Mouse (Mus musculus) kidney, postnatal 25 days (tissue): ENCODE data around the gene Egln2.

Experiments used
- DNase-seq, 2 experiments: peaks; one replicate each; pipeline ENCODE4 v3.0.0; 2021; ENCODE audit warnings: mixed read lengths in 2 of 2

Egln2 gene

DNA sequence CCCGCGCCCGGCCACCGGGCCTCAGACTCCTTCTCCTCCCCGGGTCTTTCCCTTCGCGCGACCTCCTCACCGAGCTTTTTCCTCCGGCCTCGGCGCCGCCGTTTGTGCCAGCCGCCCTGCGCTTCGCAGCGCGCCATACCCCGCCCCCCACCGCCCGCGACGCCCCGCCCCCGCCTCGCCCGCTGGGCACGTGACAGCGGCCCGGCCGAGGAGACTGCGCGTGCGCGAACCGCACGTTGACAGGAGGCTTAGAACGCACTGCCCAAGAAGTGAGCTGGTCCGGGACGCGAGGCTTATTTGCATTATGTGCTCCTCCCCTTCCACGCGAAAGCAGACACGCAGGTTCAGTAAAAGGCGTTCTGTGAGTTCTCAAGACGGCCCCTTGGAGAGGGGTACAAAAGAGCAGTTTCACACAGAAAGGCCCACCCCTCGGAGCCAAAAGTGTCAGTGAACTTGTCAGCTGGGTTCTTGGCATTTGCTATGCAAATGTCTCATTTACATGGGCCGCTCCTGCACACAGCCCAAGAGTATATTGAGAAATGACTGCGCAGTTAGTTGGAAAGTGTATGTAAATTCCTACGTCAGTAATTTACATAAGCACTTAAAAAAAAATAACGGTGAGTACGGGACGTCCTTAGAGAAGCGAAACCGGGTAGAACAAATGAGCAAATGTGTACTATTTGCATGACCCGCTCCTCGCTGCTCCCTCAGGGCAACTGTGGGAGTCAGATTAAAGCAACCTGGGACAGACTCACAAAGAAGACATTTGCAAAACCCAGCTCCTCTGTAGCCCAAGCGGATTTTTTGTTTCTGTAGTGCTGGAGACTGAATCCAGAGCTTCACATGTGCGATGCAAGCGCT lies at the start of gene Egln2:
Gene Egln2 (minus strand): TSS at position 189 of the 861 bp plus-strand sequence.
- peak; percentile 97 to 98 for DNase-seq

DNA sequence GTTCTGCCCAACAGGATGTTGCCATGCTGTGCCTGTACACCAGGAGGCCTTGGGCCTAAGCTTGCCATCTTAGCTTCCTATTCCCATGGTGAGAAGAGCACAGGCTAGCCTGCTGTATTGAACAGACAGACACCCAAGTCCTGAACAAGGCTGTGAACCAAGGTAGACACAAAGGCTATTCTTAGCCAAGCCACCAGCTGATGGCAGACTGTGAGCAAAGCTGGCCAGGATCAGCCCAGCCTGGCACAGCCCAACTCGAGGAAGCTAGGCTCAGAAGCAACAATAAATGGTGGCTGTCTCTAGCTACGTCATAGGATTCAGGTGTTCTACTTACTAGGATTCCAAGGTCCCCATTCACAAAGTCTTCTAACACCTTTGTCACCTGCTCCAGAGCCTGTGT lies 46.0 kb upstream of the Egln2 start:
- DNase-seq, result no peak

DNA sequence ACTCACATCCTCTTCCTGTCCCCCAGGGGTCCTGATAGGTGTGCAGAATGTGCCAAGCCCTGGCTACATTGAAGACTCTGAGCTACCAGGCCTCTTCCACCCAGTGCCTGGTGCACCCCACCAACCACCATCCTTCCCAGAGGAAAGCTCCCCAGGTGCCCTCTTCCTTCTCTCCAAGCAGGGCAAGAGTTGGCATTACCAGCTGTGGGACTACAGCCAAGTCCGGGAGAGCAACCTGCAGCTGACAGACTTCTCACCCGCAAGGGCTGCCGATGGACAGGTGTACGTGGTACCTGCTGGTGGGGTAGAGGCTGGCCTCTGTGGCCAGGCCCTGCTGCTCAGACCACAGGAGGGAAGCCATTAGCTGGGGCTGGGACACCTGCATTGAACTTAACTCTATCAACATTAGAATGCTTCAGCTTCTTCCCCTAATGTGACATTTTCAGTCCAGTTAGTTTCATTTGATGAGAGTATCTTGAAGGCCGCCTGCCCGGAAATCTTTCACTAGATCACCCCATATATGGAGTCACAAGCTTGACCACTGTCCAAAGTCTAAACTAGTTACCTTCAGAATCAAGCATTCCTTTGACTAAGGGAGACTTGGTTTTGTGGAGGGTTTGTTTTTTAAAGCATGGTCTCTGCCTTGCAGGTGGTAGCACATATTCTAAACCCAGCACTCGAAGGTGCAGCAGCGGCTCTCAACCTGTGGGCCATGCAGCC lies 37.3 kb upstream of the Egln2 start:
- DNase-seq, result peak; percentile 51 to 69

DNA sequence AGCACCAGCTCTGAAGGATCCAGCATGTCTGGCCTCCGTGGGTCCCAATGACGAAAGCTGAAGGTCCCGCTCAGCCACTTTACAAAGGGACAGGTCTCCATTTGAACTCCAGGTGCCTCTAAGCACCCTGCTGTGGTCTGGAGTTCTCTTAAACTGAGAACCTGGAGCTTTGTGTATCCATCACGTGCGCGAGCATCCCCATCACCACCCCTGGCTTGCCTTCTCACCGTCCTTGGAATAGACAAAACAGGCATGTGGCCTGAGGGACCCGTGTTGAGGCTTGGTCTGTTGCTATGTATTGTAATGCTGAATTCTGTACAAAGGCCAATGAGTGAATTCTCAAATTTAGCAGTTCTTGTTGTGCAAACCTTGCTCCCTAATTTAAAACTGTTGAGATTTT lies 32.2 kb upstream of the Egln2 start:
- no peak for DNase-seq

DNA sequence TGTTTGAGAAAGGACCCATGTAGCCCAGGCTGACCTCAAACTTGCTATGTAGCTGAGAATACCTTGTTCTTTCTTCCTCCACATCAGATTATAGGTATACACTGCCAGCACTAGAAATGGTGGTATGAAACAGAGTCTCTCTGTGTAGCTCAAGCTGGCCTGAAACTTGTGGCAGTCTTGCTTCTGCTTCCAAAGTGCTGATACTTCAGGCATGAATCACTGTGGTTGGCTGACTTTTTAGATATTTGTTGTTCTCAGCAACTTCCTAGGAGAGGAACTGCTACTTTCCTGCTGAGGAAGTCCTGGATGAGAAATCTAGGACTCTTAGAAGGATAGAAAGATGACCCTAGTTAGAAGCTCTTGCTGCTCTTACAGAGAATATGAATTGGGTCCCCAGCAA lies 31.8 kb upstream of the Egln2 start:
- no peak for DNase-seq

DNA sequence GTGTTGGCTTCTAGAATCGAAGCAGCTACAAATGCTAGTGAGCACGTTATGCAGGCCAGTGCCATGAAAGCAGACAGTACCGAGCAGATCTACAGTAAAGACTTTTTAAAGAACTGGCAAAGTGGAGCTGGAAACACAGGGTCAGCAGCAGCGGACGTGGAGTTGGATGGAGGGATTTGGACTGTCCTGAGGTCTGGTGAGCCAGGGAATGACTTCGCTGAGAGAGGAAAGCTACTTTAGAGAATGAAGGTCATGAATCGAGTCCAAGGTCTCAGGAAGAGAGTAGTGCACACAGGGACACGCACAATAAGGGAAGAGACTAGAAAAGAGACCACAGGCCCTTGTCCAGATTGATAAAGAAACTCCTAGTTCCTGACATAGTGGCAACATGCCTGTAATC lies 31.0 kb upstream of the Egln2 start:
- DNase-seq, result no peak

DNA sequence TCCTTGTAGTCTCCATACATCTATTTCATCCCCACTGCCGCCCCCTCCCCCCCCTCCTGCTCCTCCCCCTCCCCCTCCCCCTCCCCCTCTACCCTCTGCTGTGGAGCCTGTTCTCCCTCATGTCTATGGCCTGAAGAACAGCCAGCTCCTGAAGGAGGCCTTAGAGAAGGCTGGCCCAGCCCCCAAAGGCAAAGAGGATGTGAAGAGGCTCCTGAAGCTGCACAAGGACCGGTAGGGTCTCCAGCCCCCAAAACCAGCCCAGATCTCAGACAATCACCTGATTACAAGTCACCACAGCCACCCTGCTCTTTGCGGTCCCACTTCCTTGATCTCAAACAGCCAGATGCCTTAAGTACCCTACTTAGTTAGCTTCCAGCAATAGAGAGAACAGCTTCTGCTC lies 30.5 kb upstream of the Egln2 start:
- DNase-seq, result no peak

DNA sequence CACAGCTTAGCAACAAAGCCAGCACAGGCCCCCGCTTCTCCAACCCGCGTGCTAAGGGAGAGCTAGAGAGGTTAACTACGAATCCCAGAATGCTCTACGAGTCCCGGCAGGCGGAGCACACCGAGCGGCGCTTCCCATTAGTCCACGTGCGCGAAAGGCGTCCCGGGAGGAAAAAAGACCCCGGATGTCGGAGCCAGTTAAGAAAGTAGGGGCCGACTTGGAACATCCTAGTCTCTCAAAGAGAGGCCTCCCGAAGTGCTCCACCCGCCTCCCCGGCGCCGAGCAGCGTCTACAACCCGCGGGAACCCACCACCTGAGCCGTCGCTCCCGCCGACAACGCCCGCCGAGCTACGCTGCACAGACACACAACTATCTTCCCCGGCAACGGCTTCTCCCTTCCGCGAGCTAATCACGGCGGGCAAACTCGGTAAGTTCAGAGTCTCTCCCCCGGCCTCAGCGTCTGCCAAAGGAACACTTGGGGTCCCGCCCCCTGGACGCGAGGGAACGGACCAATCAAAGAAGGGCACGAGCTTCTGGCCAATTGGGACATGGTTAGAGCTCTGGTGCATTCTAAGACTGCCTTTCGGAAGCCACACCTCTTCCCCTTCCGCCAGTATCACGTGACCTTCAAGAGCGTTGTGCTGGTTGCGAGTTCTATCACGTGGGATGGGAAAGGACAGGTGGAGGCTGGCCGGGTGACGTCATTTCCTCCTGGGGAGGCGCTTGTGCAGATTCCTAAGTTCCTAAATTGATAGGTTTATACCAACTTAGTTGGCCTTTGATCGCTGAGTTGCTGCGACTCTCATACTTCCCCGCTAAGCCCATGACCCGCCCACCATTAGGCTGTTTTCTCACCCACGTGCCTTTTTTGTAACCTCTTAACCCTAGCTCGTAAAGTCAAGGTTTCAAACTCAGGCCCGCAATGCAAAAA lies 29.3 kb upstream of the Egln2 start, which contains the start of the genes BC024978 and Snrpa:
Gene BC024978 (plus strand): TSS at position 101 of the 931 bp plus-strand sequence.
Gene Snrpa (minus strand): TSS at position 591 of the 931 bp plus-strand sequence.
- peak; percentile 99 to 100 for DNase-seq

DNA sequence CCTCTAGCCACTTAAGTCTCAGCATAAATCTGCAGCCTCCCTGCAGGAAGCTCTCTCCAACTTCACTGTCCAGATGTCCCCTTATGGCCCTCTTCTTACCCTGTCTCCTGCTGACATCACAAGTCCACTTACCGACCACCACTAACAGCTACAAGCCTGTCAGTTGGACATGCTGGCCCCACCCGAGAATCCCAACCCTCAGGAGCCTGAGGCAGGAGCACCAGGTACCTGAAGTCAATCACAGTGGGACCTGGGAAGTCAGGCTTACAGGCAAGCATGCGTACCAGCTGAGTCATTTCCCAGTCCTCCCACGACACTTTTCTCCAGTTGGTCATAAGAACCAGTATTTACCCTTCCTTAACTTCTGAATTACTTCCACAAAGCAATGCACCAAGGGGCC lies 27.1 kb upstream of the Egln2 start:
- DNase-seq, result no peak

DNA sequence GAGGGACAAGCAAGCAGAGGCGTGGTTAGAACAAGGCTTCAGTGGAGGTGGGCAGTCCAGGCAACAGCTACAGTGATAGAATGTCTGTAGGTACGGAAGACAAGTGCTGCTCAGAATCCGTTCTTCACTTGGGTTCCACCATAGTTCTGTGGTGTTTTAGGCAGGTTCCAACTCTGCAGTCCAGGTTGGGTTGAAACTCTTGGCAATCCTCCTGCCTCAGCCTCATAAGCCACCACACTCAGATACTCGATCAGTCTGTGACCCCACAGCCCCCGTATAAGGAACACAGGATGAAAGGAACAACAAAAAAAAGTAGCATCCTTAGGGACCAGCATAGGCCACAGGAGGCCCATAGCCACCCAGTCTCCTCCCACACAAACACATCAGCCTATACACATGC lies 25.8 kb upstream of the Egln2 start:
- DNase-seq, result no peak

DNA sequence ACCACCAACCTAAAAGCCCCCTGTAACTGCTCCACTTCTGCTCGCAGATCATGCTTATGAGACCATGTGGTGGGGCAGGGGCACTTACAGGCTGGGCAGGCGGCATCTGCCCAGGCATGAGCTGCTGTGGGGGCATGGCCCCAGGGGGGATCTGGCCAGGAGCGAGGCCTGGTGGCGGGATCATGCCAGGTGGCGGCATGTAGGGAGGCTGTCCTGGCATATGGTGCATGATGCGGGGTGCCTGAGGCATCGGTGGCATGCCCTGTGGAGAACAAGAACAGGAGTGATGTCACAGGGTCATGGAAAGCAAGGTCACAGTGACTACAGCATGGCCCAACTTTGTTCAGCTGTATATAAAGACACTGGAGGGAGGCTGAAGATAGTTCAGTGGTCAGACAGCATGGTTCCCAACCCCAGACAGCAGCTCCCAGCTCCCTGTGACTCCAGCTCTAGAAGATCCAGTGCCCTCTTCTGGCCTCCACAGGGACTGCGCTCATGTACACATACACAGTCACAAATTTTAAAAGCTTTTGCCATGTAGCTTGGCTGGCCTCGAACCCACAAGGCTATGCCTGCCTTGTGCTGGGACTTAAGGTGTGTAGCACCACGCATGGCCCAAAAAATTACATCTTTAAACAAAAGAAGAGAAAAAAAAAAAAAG lies 22.8 kb upstream of the Egln2 start:
- DNase-seq, result peak in 1 of 2 experiments; percentile 25

DNA sequence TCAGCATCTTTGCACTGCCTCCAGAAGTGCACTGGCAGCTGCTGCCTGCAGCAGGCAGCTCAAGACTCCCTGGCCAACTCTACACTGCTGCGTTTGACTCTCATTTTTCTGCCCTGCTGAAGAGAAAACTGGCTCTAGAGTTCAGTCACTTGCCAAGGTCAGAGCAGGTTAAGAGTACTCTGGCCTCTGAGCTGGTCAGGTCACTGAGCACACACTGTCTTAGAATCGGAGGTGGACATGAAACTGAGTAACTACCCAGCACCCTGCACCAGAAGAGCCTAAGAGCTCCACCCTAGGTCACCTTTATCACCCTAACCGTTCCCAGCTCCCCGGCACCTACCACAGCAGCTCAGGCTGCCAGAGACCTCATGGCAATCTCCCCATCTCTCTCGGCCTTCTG lies 19.4 kb upstream of the Egln2 start:
- DNase-seq, result peak in 1 of 2 experiments; percentile 49

DNA sequence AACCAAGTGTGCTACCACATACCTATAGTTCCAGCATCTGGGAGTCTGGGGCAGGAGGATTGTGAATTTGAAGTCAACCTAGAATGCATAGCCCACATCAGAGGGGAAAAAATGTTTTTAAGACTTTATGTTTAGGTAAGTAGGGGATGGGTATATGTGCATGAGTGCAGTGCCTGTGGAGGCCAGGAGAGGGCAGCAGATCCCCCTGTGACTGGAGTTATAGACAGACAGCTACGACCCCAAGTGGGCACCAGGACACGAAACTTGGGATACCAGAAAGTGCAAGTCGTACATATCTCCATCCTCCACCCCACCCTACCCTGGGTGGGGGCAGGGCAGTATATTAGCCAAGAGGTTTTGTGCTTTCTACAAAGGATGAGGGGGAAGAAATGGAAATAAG lies 18.4 kb upstream of the Egln2 start:
- peak; percentile 44 to 47 for DNase-seq

DNA sequence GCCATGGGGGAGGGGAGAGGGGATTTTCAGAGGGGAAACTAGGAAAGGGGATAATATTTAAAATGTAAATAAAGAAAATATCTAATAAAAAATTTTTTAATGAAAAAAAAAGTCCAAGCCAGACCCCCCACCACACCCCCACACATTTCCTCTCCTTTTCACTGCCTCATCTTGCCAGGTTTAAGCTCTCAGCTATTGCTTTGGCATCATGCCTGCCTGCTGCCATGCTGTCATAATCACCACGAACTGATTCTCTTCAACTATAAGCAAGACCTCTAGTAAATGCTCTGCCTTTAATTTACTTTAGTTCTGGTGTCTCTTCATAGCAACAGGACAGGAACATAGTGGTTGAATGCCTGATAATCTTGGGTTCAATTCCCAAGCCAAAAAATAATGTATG lies 15.9 kb upstream of the Egln2 start:
- DNase-seq, result no peak

DNA sequence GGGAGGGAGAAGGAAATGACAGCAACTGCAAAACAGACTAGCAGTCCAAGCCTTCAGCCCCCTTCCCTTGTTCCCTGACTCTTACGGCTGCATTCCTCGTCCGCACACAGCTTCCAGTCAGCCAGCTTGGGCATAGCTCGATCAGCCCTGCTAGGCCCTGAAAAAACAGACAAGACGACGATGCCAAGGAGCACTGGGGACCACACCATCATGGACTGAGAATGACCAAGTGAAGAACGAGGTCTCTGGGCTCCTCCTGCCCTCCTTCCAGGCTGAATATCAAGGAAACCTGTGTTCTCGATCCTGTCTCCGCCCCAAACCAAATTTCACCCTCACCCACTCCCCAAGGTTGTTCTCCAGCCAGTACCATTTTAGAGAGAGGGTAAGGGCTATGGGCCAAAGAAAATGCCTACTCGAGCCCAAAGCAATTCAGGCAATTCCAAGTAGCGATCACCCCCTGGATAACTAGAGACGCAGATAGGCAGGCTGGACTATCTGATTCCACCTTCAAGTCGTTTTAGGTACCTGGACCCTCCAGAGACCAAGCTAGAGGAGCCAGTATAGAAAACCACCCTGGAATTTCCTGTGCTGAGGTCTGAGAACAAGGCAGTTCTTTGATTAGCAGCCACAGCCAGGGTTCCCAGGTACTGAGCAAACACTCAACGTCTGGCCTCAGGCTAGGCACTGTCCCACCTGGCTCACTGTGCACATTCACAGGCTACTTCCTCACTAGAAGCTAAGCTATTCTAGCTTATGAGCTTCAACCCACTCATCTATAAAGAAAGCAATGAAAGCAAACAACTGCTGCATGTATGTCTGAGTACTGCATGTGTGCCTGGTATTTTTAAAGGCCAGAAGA lies 14.5 kb upstream of the Egln2 start, which contains the start of the genes Gm21983 and Mia:
Gene Gm21983 (minus strand): TSS at position 250 of the 859 bp plus-strand sequence.
Gene Mia (minus strand): TSS at position 321 of the 859 bp plus-strand sequence.
- no peak for DNase-seq

DNA sequence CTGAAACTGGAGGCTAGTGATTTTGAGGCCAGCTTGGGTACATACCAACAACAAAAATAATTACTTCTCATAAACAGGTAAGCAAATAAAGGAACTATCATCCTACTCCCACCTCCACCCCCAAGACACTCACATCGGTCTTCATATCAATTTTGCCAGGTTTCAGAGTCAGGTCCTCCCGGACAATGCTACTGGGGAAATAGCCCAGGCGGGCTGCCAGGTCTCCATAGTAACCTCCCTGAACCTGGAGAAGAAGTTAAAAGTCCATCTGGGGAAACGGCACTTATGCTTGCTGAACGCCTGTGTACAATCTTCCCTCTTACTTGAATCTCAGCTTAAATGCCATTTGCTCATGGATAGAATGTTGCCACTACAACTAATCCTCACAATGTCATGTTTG lies 13.4 kb upstream of the Egln2 start:
- peak; percentile 93 for DNase-seq

DNA sequence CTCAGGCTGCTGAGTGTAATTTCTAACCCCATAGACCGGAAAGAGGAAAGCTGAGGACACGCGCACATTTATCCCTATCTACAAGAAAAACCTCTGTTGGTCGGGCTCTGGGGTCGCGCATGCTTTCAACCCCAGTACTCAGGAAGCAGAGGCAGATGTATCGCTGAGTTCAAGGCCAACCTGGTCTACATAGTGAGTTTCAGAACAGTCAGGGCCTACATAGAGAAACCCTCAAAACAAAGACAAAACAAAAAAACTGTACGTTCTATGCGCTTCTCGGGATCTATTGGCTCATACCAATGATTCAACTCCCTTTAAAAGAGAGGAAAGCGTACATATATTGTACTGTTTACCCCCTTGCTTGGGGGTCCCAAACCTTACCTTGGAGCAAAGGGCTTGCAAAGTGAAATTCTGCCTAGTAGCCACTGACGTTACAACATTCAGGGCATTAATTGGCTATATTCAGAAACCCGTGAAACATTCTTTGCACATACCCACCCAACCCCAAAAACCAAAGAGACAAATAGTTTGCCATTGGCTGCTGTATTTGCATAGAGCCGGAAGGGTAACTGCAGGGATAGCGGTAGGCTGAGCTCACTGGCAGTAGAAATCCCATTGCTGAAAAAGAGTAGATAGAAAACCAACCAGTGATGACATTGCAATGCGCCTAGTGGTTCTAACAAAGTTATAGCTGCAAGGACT lies 12.8 kb upstream of the Egln2 start:
- DNase-seq, result no peak

DNA sequence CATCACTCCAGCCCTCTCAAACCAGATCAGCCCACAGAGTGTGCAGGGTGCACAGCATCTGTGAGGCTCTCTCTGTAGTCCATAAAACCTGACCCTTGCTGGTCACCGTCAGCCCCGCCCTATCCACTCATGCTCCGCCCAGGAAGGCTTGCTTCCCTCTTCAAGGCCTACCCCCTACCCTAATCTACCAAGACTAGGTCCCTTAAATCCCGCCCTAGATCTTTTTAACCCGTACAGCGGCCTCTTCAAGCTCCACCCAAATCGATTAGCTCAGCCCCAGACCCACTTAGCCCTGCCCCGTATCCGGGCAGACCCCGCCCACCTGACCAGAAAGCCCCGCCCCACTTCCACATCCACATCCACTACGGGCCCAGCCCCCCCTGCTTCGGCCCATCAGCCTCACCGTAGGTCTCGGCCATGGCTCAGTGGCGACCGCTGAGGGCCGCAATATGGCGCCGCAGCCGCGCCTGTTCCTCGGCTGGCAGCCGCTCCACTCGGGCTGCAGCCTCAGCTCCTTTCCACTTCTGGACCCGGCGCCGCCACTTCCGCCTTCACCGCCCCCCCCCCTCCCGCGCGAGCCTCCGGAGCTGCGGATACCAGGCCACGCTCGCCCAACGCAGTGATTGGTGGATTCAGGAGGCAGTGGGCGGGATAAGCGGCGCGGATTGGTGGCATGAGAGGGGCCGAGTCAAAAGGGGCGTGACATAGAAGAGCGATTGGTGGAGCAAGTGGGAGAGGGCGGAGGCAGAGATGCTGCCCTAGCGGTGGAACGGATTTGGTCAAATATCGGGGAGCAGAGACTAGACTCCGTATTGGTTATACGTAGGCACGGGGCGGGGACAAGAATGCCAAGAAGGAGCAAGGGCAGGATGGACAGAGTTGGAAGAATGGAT lies 12.0 kb upstream of the Egln2 start, which contains the start of gene Rab4b:
Gene Rab4b (minus strand): TSS at position 573 of the 893 bp plus-strand sequence.
- DNase-seq, result peak; percentile 100

DNA sequence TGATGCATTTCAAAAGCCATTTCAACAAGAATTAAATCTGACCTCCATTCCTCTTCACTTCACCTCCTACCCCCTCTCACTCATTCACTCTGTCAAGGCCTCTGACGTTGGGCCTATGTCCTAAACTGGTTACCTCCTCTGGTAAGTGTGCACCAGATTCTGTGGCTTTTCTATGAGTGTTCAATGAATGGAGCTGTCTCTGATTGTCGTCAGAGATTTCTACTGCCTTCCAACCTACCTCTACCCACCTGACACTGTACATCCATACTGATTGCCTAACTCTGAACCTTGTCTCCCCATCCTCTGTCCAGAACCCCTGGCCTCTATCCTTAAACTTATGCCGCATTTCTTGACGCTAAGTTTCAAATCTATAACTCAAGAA lies 11.3 kb upstream of the Egln2 start:
- no peak for DNase-seq
